In the genomic region with DNA sequence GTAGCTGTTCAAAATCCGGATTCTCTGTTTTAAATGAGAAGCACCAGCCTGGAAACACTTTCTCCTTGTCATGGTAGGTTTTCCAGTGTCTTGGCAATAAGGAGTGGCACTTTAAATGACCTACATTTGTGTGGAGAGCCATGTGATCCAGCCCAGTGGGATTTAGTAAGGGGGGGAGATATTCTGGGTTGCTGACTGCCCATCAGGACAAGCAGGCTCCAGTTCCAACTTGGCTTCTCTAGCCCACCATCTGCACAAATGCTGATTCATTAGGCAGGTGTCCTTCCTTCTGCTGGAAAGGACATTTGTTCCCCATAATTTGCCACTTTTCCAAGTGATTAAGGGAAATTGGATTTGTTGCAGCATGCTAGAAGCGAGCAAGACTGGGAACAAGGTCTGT, we compare ENCODE assay signal across 15 mouse cellular contexts.
DNase-seq lines count a peak whose midpoint lies in the region; ATAC-seq lines count a peak whose summit lies in the region.
"Had no signal": no experiment of that assay in that cellular context is flagged by ENCODE, and none has a peak within 500 bp of the region (broad histone marks: within the 10 kb centered on the region; RNA-seq: fewer than 3 reads in every experiment).

No protein-coding gene starts in this region.

- no peaks in the 10 kb centered on the region for H3K4me1 ChIP-seq in embryonic facial prominence, embryonic 14.5 days (ENCODE audit: control insufficient read depth, insufficient read depth, low read length)
- H3K4me1 ChIP-seq in embryonic facial prominence, embryonic 10.5 days, result peaks cover 4% of the 10 kb centered on the region; the same call in 1 of the 2 replicates
- no peaks in the 10 kb centered on the region for H3K4me1 ChIP-seq in kidney, embryonic 16.5 days (ENCODE audit: insufficient read depth, low read length)
- H3K4me1 ChIP-seq: liver, embryonic 13.5 days had no signal

- no peak for ATAC-seq in embryonic facial prominence, embryonic 14.5 days (ENCODE audit: low read depth)
- no peak for ATAC-seq in kidney, embryonic 16.5 days (ENCODE audit: low FRiP score, low TSS enrichment)
- ATAC-seq: intestine, embryonic 16.5 days had no signal

- peak; percentile 19 for DNase-seq in embryonic facial prominence, embryonic 14.5 days (ENCODE audit: low spot score)
- no peak for DNase-seq in embryonic facial prominence, embryonic 10.5 days (ENCODE audit: low spot score)
- DNase-seq in layer of hippocampus, adult 11-12 months (ENCODE audit: low spot score), result peak; percentile 37
- DNase-seq in layer of hippocampus, postnatal 25 days (ENCODE audit: extremely low spot score in 1 of 2, low spot score in 1 of 2), result no peak
- peak; percentile 86 to 92 for DNase-seq in cerebellum, postnatal 14 days
- DNase-seq in retina, postnatal 1 day, result peak; percentile 77
- no peak for DNase-seq in left cerebral cortex, adult 9 months (ENCODE audit: low spot score in 2 of 2)
- DNase-seq: adrenal gland, postnatal 10 days; heart, adult 18-20 months; heart, postnatal 10 days; kidney, postnatal 4 days; liver, embryonic 13.5 days had no signal

- no peak overlapping the region for H3K4me3 ChIP-seq in embryonic facial prominence, embryonic 14.5 days (ENCODE audit: low read depth, low read length)
- H3K4me3 ChIP-seq in embryonic facial prominence, embryonic 10.5 days, result no peak overlapping the region
- no peak overlapping the region for H3K4me3 ChIP-seq in kidney, embryonic 16.5 days (ENCODE audit: low read length)
- H3K4me3 ChIP-seq: liver, embryonic 13.5 days had no signal

- 68% methylated on average over 2 of the region's 2 CpGs for WGBS in embryonic facial prominence, embryonic 14.5 days
- WGBS in embryonic facial prominence, embryonic 10.5 days, result 79% methylated on average over 2 of the region's 2 CpGs
- 82% methylated on average over 2 of the region's 2 CpGs for WGBS in kidney, embryonic 16.5 days

- no peak overlapping the region for H3K27ac ChIP-seq in embryonic facial prominence, embryonic 14.5 days (replicated peaks; ENCODE audit: low read depth, low read length)
- H3K27ac ChIP-seq in embryonic facial prominence, embryonic 10.5 days (replicated peaks), result no peak overlapping the region
- H3K27ac ChIP-seq in kidney, embryonic 16.5 days (ENCODE audit: low read length), result no peak overlapping the region
- H3K27ac ChIP-seq: liver, embryonic 13.5 days had no signal

- no peaks in the 10 kb centered on the region for H3K36me3 ChIP-seq in embryonic facial prominence, embryonic 14.5 days (ENCODE audit: control insufficient read depth, insufficient read depth, low read length)
- H3K36me3 ChIP-seq in embryonic facial prominence, embryonic 10.5 days (replicated peaks), result no peaks in the 10 kb centered on the region
- no peaks in the 10 kb centered on the region for H3K36me3 ChIP-seq in kidney, embryonic 16.5 days (ENCODE audit: insufficient read depth, low read length)
- H3K36me3 ChIP-seq: liver, embryonic 13.5 days had no signal

- H3K9me3 ChIP-seq in embryonic facial prominence, embryonic 14.5 days (ENCODE audit: control insufficient read depth, low read length), result no peaks in the 10 kb centered on the region
- H3K9me3 ChIP-seq in embryonic facial prominence, embryonic 10.5 days, result no peaks in the 10 kb centered on the region
- H3K9me3 ChIP-seq in kidney, embryonic 16.5 days (ENCODE audit: low read length), result no peaks in the 10 kb centered on the region
- H3K9me3 ChIP-seq: liver, embryonic 13.5 days had no signal

- no peaks in the 10 kb centered on the region for H3K27me3 ChIP-seq in embryonic facial prominence, embryonic 14.5 days (replicated peaks; ENCODE audit: control insufficient read depth, insufficient read depth, low read length)
- 0 out of 2 replicates have a peak, but pooled peaks cover 6% of the 10 kb centered on the region for H3K27me3 ChIP-seq in embryonic facial prominence, embryonic 10.5 days (replicated peaks; ENCODE audit: low read depth, poor library complexity, severe bottlenecking)
- no peaks in the 10 kb centered on the region for H3K27me3 ChIP-seq in kidney, embryonic 16.5 days (ENCODE audit: insufficient read depth, low read length)
- H3K27me3 ChIP-seq: liver, embryonic 13.5 days had no signal

- H3K9ac ChIP-seq in embryonic facial prominence, embryonic 14.5 days (ENCODE audit: low read depth, low read length), result no peak overlapping the region
- H3K9ac ChIP-seq in kidney, embryonic 16.5 days (replicated peaks; ENCODE audit: low read length), result no peak overlapping the region
- H3K9ac ChIP-seq: liver, embryonic 13.5 days had no signal

- H3K4me2 ChIP-seq in embryonic facial prominence, embryonic 14.5 days (ENCODE audit: low read depth, low read length), result no peak overlapping the region
- no peak overlapping the region for H3K4me2 ChIP-seq in kidney, embryonic 16.5 days (replicated peaks; ENCODE audit: low read depth, low read length)
- H3K4me2 ChIP-seq: liver, embryonic 13.5 days; midbrain, embryonic 11.5 days had no signal

Comparison
In these comparisons a context has a peak if more than half of its experiments do, and no peak if none do; other contexts are left out.
1. DNase-seq: peak in embryonic facial prominence, embryonic 14.5 days (single experiment), layer of hippocampus, adult 11-12 months (single experiment), cerebellum, postnatal 14 days (2 of 2) and retina, postnatal 1 day (single experiment); none in embryonic facial prominence, embryonic 10.5 days (single experiment), layer of hippocampus, postnatal 25 days (0 of 2) and left cerebral cortex, adult 9 months (0 of 2).